Mouse (Mus musculus) spleen, adult 2 months (tissue): ENCODE results near the gene 1700019D03Rik. TPM values are rescaled to one million over a fixed set of nuclear protein-coding genes. Genes with fewer than 3 reads are reported as not detected.

ENCODE experiments used
- DNase-seq, 2 experiments: peaks; one replicate each; pipeline versions ENCODE4 v3.0.0 to v3.0.0-alpha.2; 2012 to 2021; ENCODE audit warnings: low spot score in 2 of 2, low read depth in 1 of 2
- H3K27ac ChIP-seq: fragments of 200-500 bp; 2 replicates; pipeline ENCODE4 v1.5.1; 2012; ENCODE audit warnings: low read length, inconsistent platforms; ENCODE audit not compliant: insufficient read depth
- H3K27me3 ChIP-seq: fragments of 200-500 bp; 2 replicates; pipeline ENCODE4 v1.6.1; 2012; ENCODE audit warnings: mild to moderate bottlenecking, moderate library complexity, low read length, inconsistent platforms; ENCODE audit not compliant: control insufficient read depth, insufficient read depth
- H3K36me3 ChIP-seq: fragments of 200-500 bp; 2 replicates; pipeline ENCODE4 v1.6.1; 2012; ENCODE audit warnings: mild to moderate bottlenecking, low read length, inconsistent platforms; ENCODE audit not compliant: control insufficient read depth, insufficient read depth
- H3K4me1 ChIP-seq: fragments of 200-500 bp; 2 replicates; pipeline ENCODE4 v1.6.1; 2011; ENCODE audit warnings: inconsistent platforms; ENCODE audit not compliant: control insufficient read depth, insufficient read depth, insufficient read length
- H3K4me3 ChIP-seq: fragments of 200-500 bp; 2 replicates; pipeline ENCODE4 v1.5.1; 2011; ENCODE audit warnings: mild to moderate bottlenecking, inconsistent platforms; ENCODE audit not compliant: insufficient read depth, insufficient read length; ENCODE audit errors: extremely low read depth
- CTCF ChIP-seq: fragments of 200-500 bp; IDR thresholded peaks from 2 replicates; pipeline ENCODE4 v1.5.1; 2011; ENCODE audit warnings: mild to moderate bottlenecking, inconsistent platforms; ENCODE audit not compliant: insufficient read depth, insufficient read length, insufficient replicate concordance; ENCODE audit errors: extremely low read depth
- POLR2A ChIP-seq: fragments of 200-500 bp; IDR thresholded peaks from 2 replicates; pipeline ENCODE4 v1.6.1; 2011; ENCODE audit warnings: low read depth, low read length, inconsistent platforms
- WGBS: fragments of 180-500 bp; shearing (Covaris S2); methylation state at CpG from one replicate; pipeline ENCODE4 v1.1.7; 2018; 5-methylcytosine and 5-hydroxymethylcytosine counted together
- polyA plus RNA-seq: library from polyadenylated mRNA; depleted of rRNA; stranded (reverse); fragments of >200 nt; gene quantifications from 2 replicates; pipeline ENCODE4 v1.2.3, GENCODE M21; 2012; rRNA removed

The 1700019D03Rik gene
- polyA plus RNA-seq, 1 experiment = 0.51 TPM

GRCm38 (mm10) chr1:52884208-52884607 lies 135.8 kb downstream of the 1700019D03Rik start:
- H3K27ac ChIP-seq = no peak overlapping the region
- no peaks in the 10 kb centered on the region for H3K4me1 ChIP-seq
- TF ChIP-seq CTCF (no peak), POLR2A (no peak)
- no peak overlapping the region for H3K4me3 ChIP-seq
- 91% methylated on average over 2 of the region's 2 CpGs for WGBS
- DNase-seq = no peak
- no peaks in the 10 kb centered on the region for H3K27me3 ChIP-seq
- peaks cover 3% of the 10 kb centered on the region for H3K36me3 ChIP-seq

Other genes with a start within 250 kb of the 1700019D03Rik start
- 11.3 and 12.1 TPM in 2 replicates for gene Inpp1, start 202.5 kb downstream of the 1700019D03Rik start, polyA plus RNA-seq
- 7.4 and 7.6 TPM in 2 replicates for gene Hibch, start 175.2 kb downstream of the 1700019D03Rik start, polyA plus RNA-seq
- gene Mstn, start 41.5 kb upstream of the 1700019D03Rik start, polyA plus RNA-seq = not detected in 2 replicates
- not detected in 2 replicates for gene 1700019A02Rik, start 167.5 kb upstream of the 1700019D03Rik start, polyA plus RNA-seq